Mouse (Mus musculus) lung, embryonic 15.5 days (tissue): ENCODE data around the gene Gapdh. TPM values are rescaled to one million over a fixed set of nuclear protein-coding genes. Genes with fewer than 3 reads are reported as not detected.
A peak's percentile ranks its signal among the peaks of the same experiment; 100 is the strongest.

Experiments used
- ATAC-seq: fragments of 200-750 bp; cut with Nextera tagmentation; 2 replicates; pipeline ENCODE4 v1.8.0; 2017; ENCODE audit warnings: moderate number of reproducible peaks, borderline replicate concordance; ENCODE audit not compliant: low FRiP score, low TSS enrichment; ENCODE audit errors: extremely low read depth
- H3K27ac ChIP-seq: fragments of 300-500 bp; sonication (generic); 2 replicates; pipeline ENCODE4 v1.5.1; 2015; ENCODE audit warnings: moderate library complexity, mild to moderate bottlenecking, inconsistent platforms
- H3K27me3 ChIP-seq: fragments of 300-500 bp; sonication (generic); 2 replicates; pipeline ENCODE4 v1.6.1; 2015; ENCODE audit warnings: inconsistent platforms
- H3K36me3 ChIP-seq: fragments of 300-500 bp; sonication (generic); 2 replicates; pipeline ENCODE4 v1.6.1; 2015; ENCODE audit warnings: inconsistent platforms
- H3K4me1 ChIP-seq: fragments of 300-500 bp; sonication (generic); 2 replicates; pipeline ENCODE4 v1.6.1; 2015; ENCODE audit warnings: inconsistent platforms
- H3K4me2 ChIP-seq: fragments of 300-500 bp; sonication (generic); 2 replicates; pipeline ENCODE4 v1.6.1; 2015; ENCODE audit warnings: inconsistent platforms, mild to moderate bottlenecking, moderate library complexity
- H3K4me3 ChIP-seq: fragments of 300-500 bp; sonication (generic); 2 replicates; pipeline ENCODE4 v1.5.1; 2015; ENCODE audit warnings: mild to moderate bottlenecking, inconsistent platforms
- H3K9ac ChIP-seq: fragments of 300-500 bp; sonication (generic); 2 replicates; pipeline ENCODE4 v1.6.1; 2015; ENCODE audit warnings: inconsistent platforms
- H3K9me3 ChIP-seq: fragments of 300-500 bp; sonication (generic); 2 replicates; pipeline ENCODE4 v1.6.1; 2016; ENCODE audit warnings: inconsistent platforms
- WGBS: fragments of 180-500 bp; shearing (Covaris S2); methylation state at CpG from one replicate; pipeline ENCODE4 v1.1.7; 2015; 5-methylcytosine and 5-hydroxymethylcytosine counted together
- polyA plus RNA-seq: library from polyadenylated mRNA; unstranded; fragments of >200 nt; fragmentation: Nextera tagmentation; extraction: Ambion mirVana; gene quantifications from 2 replicates; pipeline ENCODE4 v1.2.1, GENCODE M21; 2015

Gapdh gene
- 1,765 and 1,844 TPM in 2 replicates for polyA plus RNA-seq

DNA sequence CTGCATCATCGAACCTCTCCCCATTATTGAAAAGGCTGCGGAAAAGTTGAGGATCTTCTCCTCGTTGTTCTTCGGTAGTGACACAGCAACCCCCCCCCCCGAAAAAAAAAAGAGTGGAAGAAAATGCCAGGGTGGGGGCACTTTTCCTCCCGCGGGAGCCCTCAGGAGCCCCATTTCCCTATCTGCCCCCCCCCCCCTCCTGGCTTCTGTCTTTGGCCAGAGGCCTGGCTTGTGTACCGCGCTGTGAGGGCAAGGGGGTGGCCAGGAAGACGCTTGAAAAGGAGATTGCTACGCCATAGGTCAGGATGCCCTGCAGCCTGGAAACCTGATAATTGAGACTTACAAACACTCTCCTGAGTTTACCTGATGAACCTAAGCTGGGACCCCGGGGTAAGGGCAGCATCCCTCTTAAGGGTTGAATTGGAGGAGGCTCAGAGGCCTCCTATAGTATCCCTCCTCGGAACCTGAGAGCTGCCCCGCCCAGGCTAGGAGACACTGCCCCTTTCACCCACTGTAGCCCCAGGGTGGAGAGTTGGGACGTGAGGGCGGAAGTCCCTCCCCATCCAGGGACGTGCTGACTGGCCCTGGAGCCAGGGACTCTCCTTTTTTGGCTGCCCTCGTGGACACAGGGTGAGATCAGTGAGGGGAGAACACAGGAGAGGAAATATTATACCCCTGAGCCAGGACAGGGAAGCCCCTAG is at the start of gene Gapdh:
Gene Gapdh (minus strand): TSS at position 417 of the 701 bp plus-strand sequence.
- peak; percentile 73 for ATAC-seq
- Histone ChIP-seq H3K4me3 (peak within 1 kb of the TSS; percentile 83), H3K9me3 (no peaks in the 10 kb centered on the region), H3K36me3 (peaks cover 52% of the 10 kb centered on the region), H3K4me2 (peak within 1 kb of the TSS; percentile 90), H3K27me3 (no peaks in the 10 kb centered on the region), H3K4me1 (peaks cover 43% of the 10 kb centered on the region), H3K27ac (peak within 1 kb of the TSS; percentile 97), H3K9ac (peak within 1 kb of the TSS; percentile 73)
- under 1% methylated on average over 17 of the region's 18 CpGs for WGBS

DNA sequence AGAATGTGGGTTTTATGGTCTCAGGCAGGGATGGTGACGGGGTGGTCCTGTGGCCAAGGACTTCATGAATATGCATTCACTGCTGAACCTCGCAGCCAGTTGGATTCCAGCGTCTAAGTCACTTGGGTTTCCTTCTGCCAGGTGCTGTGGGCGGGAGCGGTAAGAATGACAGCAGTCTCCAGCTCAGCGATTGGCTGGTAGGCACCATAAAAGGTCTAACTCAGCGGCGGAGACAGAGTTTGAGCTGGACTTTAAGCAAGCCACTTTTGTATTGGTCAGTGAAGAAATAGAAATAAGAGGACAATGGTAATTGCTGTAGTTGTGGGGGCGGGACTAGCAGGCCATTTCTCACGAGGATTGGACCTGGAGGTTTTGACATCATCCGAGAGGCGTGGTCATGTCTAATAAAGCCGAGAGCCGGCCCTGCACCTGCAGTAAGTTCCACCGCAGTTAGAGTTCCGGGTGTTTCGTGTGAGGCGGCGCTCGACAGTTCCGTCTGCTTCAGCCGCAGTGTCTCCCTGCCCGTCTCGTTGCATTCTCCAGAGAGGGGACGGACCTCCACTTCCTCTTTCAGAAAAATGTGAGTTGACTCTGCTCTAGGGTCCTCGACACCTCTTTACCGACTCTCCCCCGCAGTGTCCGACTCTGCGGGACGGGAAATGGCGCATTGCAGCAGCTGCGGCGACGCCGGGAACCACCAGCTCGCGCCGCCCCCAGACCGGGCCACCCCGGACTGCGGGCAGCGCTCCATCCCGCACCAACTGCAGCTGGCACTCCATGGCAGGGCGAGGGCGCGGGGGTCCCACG is 49.1 kb upstream of the Gapdh start, which contains the start of gene Vamp1:
Gene Vamp1 (plus strand): TSS at position 404 of the 807 bp plus-strand sequence.
- peak within 1 kb of the TSS; percentile 75 for H3K9ac ChIP-seq
- peak within 1 kb of the TSS; percentile 95 for H3K4me2 ChIP-seq
- under 1% methylated on average over 48 of the region's 48 CpGs for WGBS
- H3K36me3 ChIP-seq, result no peaks in the 10 kb centered on the region
- ATAC-seq, result peak; percentile 98
- 0 out of 2 replicates have a peak, but pooled peaks cover 12% of the 10 kb centered on the region for H3K27me3 ChIP-seq
- no peaks in the 10 kb centered on the region for H3K9me3 ChIP-seq
- H3K27ac ChIP-seq, result peak within 1 kb of the TSS; percentile 82
- H3K4me1 ChIP-seq, result peaks cover 10% of the 10 kb centered on the region; the same call in 1 of the 2 replicates
- H3K4me3 ChIP-seq, result peak within 1 kb of the TSS; percentile 60

DNA sequence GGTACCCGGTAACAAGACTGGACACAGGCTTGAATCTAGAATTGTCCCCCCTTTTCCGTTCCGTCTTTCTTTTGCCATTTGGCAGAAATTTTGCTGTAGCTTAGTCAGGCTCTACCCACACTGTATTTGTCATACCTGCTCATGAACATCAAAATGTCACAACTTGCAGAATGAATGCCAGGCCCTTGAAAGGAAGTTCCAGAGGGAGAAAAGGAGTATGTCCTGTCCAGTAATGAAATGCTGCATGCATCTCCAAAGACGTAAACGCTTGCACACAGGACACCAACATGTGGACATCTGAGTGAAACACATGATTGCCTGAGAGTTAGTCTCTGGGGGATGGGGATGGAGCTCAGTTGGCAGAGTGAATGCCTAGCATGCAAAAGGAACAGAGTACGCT is 47.4 kb upstream of the Gapdh start:
- Histone ChIP-seq H3K4me2 (no peak overlapping the region), H3K9ac (no peak overlapping the region), H3K9me3 (no peaks in the 10 kb centered on the region), H3K4me1 (peaks cover 10% of the 10 kb centered on the region; the same call in 1 of the 2 replicates), H3K36me3 (no peaks in the 10 kb centered on the region), H3K27me3 (0 out of 2 replicates have a peak, but pooled peaks cover 12% of the 10 kb centered on the region), H3K4me3 (no peak overlapping the region), H3K27ac (no peak overlapping the region)
- whole genome bisulfite sequencing, result 79% methylated on average over 6 of the region's 6 CpGs
- ATAC-seq, result no peak

DNA sequence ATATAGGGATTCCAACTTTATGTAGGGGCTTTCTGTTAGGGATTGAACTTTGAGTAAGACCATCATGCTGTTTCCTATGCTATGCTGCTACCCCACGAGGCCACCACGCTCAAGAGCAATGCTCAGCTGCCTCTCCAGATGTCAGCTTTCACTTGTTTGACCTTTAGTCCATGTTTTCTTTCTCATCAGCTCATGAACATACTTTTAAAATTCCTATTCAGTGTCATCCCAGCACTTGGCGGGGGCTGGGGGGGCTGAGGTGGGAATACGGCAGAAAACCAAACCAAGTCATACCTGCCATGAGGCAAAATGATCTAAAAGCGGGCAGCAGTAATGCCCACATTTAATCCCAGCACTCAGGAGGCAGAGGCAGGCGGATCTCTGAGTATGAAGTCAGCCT is 46.9 kb upstream of the Gapdh start:
- no peak for ATAC-seq
- no peak overlapping the region for H3K4me2 ChIP-seq
- 60% methylated on average over 6 of the region's 6 CpGs for WGBS
- no peak overlapping the region for H3K27ac ChIP-seq
- H3K4me3 ChIP-seq, result no peak overlapping the region
- H3K36me3 ChIP-seq, result no peaks in the 10 kb centered on the region
- peaks cover 10% of the 10 kb centered on the region; the same call in 1 of the 2 replicates for H3K4me1 ChIP-seq
- no peaks in the 10 kb centered on the region for H3K9me3 ChIP-seq
- H3K27me3 ChIP-seq, result 0 out of 2 replicates have a peak, but pooled peaks cover 12% of the 10 kb centered on the region
- no peak overlapping the region for H3K9ac ChIP-seq

DNA sequence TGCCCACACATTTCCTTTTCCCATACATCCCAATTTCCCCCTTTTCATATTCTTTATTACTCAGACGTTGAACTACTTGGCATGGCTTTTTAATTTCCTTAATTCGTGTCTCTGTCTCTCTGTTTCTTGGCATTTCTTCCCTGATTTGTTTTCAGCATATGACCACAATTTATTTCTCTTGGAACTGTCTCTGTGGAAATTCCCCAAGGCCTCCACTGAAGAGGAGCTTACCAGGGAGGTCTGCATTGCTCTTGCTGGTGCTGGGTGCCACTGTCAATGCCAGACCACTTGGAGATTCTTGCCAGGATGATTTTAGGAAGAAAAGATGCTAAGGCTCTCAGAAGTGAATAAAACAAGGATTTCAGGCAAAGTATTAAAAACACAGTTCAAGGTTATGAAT is 46.4 kb upstream of the Gapdh start:
- H3K9ac ChIP-seq, result no peak overlapping the region
- H3K27me3 ChIP-seq, result 0 out of 2 replicates have a peak, but pooled peaks cover 12% of the 10 kb centered on the region
- 32% methylated on average over 2 of the region's 2 CpGs for WGBS
- ATAC-seq, result no peak
- no peak overlapping the region for H3K4me2 ChIP-seq
- H3K4me1 ChIP-seq, result peaks cover 10% of the 10 kb centered on the region; the same call in 1 of the 2 replicates
- no peak overlapping the region for H3K4me3 ChIP-seq
- no peak overlapping the region for H3K27ac ChIP-seq
- H3K36me3 ChIP-seq, result no peaks in the 10 kb centered on the region
- no peaks in the 10 kb centered on the region for H3K9me3 ChIP-seq

DNA sequence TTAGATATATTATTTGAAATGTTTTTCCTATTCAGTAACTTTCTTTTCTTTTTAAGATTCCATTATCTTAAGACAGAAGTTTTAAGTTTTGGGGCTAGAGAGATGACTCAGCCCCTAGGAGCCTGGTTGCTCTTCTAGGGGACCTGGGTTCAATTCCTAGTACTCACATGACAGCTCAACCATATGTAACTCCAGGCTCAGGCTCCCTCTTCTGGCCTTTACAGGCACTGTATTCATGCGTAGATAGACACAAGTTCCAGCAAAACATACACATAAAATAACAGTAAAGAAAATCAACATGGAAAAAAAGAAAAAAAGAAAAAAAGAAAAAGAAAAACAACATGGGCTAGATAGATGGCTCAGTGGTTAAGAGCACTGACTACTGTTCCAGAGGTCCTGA is 44.2 kb upstream of the Gapdh start:
- 89% methylated on average over 1 of the region's 1 CpGs for WGBS
- H3K9me3 ChIP-seq, result no peaks in the 10 kb centered on the region
- H3K4me3 ChIP-seq, result no peak overlapping the region
- H3K9ac ChIP-seq, result no peak overlapping the region
- H3K27me3 ChIP-seq, result 0 out of 2 replicates have a peak, but pooled peaks cover 12% of the 10 kb centered on the region
- H3K4me2 ChIP-seq, result no peak overlapping the region
- ATAC-seq, result no peak
- no peaks in the 10 kb centered on the region for H3K36me3 ChIP-seq
- no peak overlapping the region for H3K27ac ChIP-seq
- no peaks in the 10 kb centered on the region for H3K4me1 ChIP-seq

DNA sequence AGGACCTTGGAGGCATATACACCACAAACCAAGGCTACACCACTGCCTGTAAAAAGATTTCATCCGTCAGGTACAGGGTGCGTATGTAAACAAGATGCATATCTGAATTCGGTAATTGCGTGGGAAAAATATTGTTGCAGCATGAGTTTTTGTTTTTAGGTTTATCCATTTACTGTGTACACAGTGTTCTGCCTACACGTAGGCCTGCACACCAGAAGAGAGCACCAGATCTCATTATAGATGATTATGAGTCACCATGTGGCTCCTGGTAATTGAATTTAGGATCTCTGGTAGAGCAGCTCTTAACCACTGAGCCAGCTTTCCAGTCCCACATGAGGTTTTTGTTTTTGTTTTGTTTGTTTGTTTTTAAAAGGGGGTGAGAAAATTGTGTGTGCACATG is 30.9 kb upstream of the Gapdh start:
- H3K36me3 ChIP-seq, result peaks cover 23% of the 10 kb centered on the region
- no peaks in the 10 kb centered on the region for H3K27me3 ChIP-seq
- H3K27ac ChIP-seq, result no peak overlapping the region
- peaks cover 12% of the 10 kb centered on the region for H3K4me1 ChIP-seq
- WGBS, result 84% methylated on average over 5 of the region's 5 CpGs
- no peak overlapping the region for H3K4me3 ChIP-seq
- no peak overlapping the region for H3K4me2 ChIP-seq
- ATAC-seq, result no peak
- H3K9ac ChIP-seq, result no peak overlapping the region
- H3K9me3 ChIP-seq, result no peaks in the 10 kb centered on the region

DNA sequence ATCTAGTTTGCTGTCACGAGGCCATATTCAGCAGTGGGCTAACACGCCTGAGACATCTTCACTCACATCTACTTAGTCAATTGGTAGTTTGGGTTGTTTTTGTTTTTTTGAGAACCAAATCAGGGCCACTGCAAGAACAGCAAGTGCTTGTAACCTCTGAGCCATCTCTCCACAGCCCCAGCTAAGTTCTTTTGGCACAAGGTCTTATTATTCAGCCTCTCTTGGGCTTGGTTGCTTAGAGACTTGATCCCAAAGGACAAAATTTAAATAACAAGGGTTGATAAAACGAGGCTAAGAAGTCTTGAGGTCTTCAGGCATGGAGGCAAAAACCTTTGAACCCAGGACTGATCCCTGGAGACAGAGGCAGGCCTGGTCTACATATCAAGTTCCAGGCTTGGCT is 30.0 kb upstream of the Gapdh start:
- Histone ChIP-seq H3K27me3 (no peaks in the 10 kb centered on the region), H3K4me2 (no peak overlapping the region), H3K36me3 (peaks cover 23% of the 10 kb centered on the region), H3K4me3 (no peak overlapping the region), H3K27ac (no peak overlapping the region), H3K9me3 (no peaks in the 10 kb centered on the region), H3K4me1 (peaks cover 12% of the 10 kb centered on the region), H3K9ac (no peak overlapping the region)
- ATAC-seq, result no peak
- 71% methylated on average over 3 of the region's 3 CpGs for WGBS

DNA sequence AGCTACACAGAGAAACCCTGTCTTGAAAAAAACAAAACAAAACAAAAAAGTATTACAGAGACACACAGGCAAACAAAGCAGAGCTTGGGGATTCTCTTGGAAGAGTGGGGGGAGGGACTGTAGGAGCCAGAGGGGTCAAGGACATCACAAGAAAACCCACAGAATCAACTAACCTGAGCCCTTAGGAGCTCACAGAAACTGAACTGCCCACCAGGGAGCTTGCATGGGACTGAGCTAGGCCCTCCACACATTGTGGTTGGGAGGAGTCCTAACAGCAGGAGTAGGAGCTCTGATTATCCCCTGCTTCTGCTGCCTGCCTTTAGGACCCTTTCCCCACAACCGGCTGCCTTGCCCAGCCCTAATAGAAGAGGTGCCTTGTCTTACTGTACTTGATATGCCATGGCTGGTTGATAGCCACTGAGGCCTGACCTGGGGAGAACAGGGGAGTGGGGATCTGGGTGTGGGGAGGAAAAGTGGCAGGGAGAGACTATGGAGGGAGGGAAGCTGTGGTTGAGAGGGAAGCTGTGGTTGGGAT is 29.3 kb upstream of the Gapdh start:
- 36% methylated on average over 1 of the region's 1 CpGs for WGBS
- Histone ChIP-seq H3K9ac (no peak overlapping the region), H3K27ac (no peak overlapping the region), H3K36me3 (peaks cover 23% of the 10 kb centered on the region), H3K9me3 (no peaks in the 10 kb centered on the region), H3K4me2 (no peak overlapping the region), H3K4me1 (peaks cover 12% of the 10 kb centered on the region), H3K27me3 (no peaks in the 10 kb centered on the region), H3K4me3 (no peak overlapping the region)
- ATAC-seq, result no peak

DNA sequence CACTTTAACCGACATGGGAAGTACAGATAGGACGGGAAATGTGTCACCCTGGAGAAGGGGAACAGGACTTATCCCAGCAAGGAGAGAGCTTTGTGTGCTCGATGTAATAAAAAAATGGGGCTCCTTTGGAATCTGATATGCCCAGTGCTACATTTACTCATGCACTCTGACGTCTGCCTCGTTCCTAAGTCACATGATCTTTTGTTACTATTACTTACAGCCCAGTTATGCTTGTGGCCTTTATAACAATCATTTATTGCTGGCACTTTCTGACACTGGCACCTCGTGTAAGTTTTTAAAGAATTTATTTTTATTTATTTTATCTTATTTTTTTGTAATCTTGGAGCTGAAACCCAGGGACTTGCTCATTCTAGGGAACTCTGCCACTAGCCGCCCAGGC is 27.1 kb upstream of the Gapdh start:
- ATAC-seq, result no peak
- H3K4me2 ChIP-seq, result peak overlapping the region; percentile 66
- H3K4me1 ChIP-seq, result peaks cover 22% of the 10 kb centered on the region
- no peaks in the 10 kb centered on the region for H3K27me3 ChIP-seq
- H3K9ac ChIP-seq, result no peak overlapping the region
- 54% methylated on average over 7 of the region's 7 CpGs for WGBS
- no peaks in the 10 kb centered on the region for H3K9me3 ChIP-seq
- 0 out of 2 replicates have a peak overlapping the region, but pooled peaks have one; percentile 64 for H3K4me3 ChIP-seq
- H3K36me3 ChIP-seq, result peaks cover 36% of the 10 kb centered on the region
- H3K27ac ChIP-seq, result no peak overlapping the region

DNA sequence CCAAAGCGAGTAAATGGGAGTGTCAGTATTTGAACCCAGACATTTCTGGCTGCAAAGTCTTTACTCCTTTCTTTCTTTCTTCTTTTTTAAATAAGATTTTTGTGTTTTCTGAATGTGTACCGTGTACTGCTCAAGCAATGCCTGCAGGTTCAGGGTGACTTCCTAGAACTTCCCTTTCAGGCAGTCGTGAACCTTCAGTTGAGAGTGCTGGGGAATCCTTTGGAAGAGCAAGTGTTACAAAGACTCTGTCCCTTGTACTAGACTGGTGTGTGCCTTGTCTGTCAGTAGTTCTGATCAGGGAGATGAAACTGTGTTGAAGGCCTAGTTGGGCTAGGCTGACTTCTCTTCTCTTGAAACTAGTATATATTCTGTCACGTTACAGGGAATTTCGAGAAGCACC is 26.6 kb upstream of the Gapdh start:
- Histone ChIP-seq H3K9me3 (no peaks in the 10 kb centered on the region), H3K36me3 (peaks cover 42% of the 10 kb centered on the region), H3K27ac (peak overlapping the region; percentile 99), H3K4me1 (peaks cover 22% of the 10 kb centered on the region), H3K4me2 (peak overlapping the region; percentile 66), H3K4me3 (peak overlapping the region; percentile 64), H3K9ac (peak overlapping the region; percentile 80), H3K27me3 (no peaks in the 10 kb centered on the region)
- WGBS, result 25% methylated on average over 5 of the region's 5 CpGs
- no peak for ATAC-seq
